Mouse (Mus musculus): ENCODE data around the gene Apol7a. TPM values are rescaled to one million over a fixed set of nuclear protein-coding genes. Genes with fewer than 3 reads are reported as not detected.

Gene Apol7a
- polyA plus RNA-seq, 1 experiment from 2014 or later: not detected

- no peaks in the 10 kb centered on the region for H3K4me1 ChIP-seq (ENCODE audit: control insufficient read depth, insufficient read depth, low read length)
- no peak overlapping the region for H3K9ac ChIP-seq (replicated peaks; ENCODE audit: low read depth, low read length)
- no peak overlapping the region for H3K4me2 ChIP-seq (ENCODE audit: low read depth, low read length)
- no peak overlapping the region for H3K27ac ChIP-seq (ENCODE audit: low read depth, low read length)
- WGBS: 83% methylated on average over 6 of the region's 6 CpGs
- no peak for ATAC-seq (ENCODE audit: low read depth)
- H3K36me3 ChIP-seq (ENCODE audit: control insufficient read depth, insufficient read depth, low read length): no peaks in the 10 kb centered on the region
- no peaks in the 10 kb centered on the region for H3K27me3 ChIP-seq (ENCODE audit: control insufficient read depth, insufficient read depth, low read length)
- no peak overlapping the region for H3K4me3 ChIP-seq (ENCODE audit: low read depth, low read length)
- H3K9me3 ChIP-seq (ENCODE audit: control insufficient read depth, low read length): no peaks in the 10 kb centered on the region
Observed at GRCm38 (mm10) chr15:77381481-77381880, 17.4 kb downstream of the Apol7a start.

- ATAC-seq (ENCODE audit: low read depth): no peak
- no peak overlapping the region for H3K9ac ChIP-seq (replicated peaks; ENCODE audit: low read depth, low read length)
- H3K4me2 ChIP-seq (ENCODE audit: low read depth, low read length): no peak overlapping the region
- no peaks in the 10 kb centered on the region for H3K27me3 ChIP-seq (ENCODE audit: control insufficient read depth, insufficient read depth, low read length)
- H3K4me1 ChIP-seq (ENCODE audit: control insufficient read depth, insufficient read depth, low read length): no peaks in the 10 kb centered on the region
- no peaks in the 10 kb centered on the region for H3K9me3 ChIP-seq (ENCODE audit: control insufficient read depth, low read length)
- no peaks in the 10 kb centered on the region for H3K36me3 ChIP-seq (ENCODE audit: control insufficient read depth, insufficient read depth, low read length)
- no peak overlapping the region for H3K4me3 ChIP-seq (ENCODE audit: low read depth, low read length)
- WGBS: 53% methylated on average over 4 of the region's 4 CpGs
- H3K27ac ChIP-seq (ENCODE audit: low read depth, low read length): no peak overlapping the region
Observed at GRCm38 (mm10) chr15:77379921-77380320, 19.0 kb downstream of the Apol7a start.

DNA sequence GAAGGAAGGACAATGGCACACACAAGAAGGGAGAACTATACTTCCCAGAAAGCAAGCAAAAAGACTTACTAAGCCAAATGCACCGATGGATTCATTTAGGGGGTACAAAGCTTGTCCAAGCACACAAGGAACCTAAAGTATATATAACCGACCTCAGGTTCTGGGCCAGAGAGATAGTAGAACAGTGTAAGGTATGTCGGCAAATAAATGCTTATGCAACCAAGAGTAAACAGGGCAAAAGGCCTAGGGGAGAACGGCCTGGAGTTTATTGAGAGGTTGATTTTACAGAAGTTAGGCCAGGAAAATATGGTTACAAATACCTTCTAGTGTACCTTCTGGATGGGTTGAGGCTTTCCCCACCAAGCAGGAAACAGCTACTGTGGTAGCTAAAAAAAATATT is 21.5 kb downstream of the Apol7a start:
- no peaks in the 10 kb centered on the region for H3K9me3 ChIP-seq (ENCODE audit: control insufficient read depth, low read length)
- H3K27me3 ChIP-seq (ENCODE audit: control insufficient read depth, insufficient read depth, low read length): no peaks in the 10 kb centered on the region
- no peaks in the 10 kb centered on the region for H3K4me1 ChIP-seq (ENCODE audit: control insufficient read depth, insufficient read depth, low read length)
- no peak for ATAC-seq (ENCODE audit: low read depth)
- H3K4me3 ChIP-seq (ENCODE audit: low read depth, low read length): no peak overlapping the region
- no peak overlapping the region for H3K27ac ChIP-seq (ENCODE audit: low read depth, low read length)
- WGBS: 95% methylated on average over 4 of the region's 4 CpGs
- H3K9ac ChIP-seq (replicated peaks; ENCODE audit: low read depth, low read length): no peak overlapping the region
- no peaks in the 10 kb centered on the region for H3K36me3 ChIP-seq (ENCODE audit: control insufficient read depth, insufficient read depth, low read length)
- H3K4me2 ChIP-seq (ENCODE audit: low read depth, low read length): no peak overlapping the region

GRCm38 (mm10) chr15:77376920-77377319 is 22.0 kb downstream of the Apol7a start:
- 78% methylated on average over 7 of the region's 7 CpGs for WGBS

GRCm38 (mm10) chr15:77370588-77370987 is 28.3 kb downstream of the Apol7a start:
- no peaks in the 10 kb centered on the region for H3K36me3 ChIP-seq (ENCODE audit: control insufficient read depth, insufficient read depth, low read length)
- H3K9ac ChIP-seq (replicated peaks; ENCODE audit: low read depth, low read length): no peak overlapping the region
- H3K4me2 ChIP-seq (ENCODE audit: low read depth, low read length): no peak overlapping the region
- H3K9me3 ChIP-seq (ENCODE audit: control insufficient read depth, low read length): no peaks in the 10 kb centered on the region
- 89% methylated on average over 8 of the region's 8 CpGs for WGBS
- H3K27ac ChIP-seq (ENCODE audit: low read depth, low read length): no peak overlapping the region
- no peaks in the 10 kb centered on the region for H3K27me3 ChIP-seq (ENCODE audit: control insufficient read depth, insufficient read depth, low read length)
- 0 out of 2 replicates have a peak, but pooled peaks cover 5% of the 10 kb centered on the region for H3K4me1 ChIP-seq (ENCODE audit: control insufficient read depth, insufficient read depth, low read length)
- no peak overlapping the region for H3K4me3 ChIP-seq (ENCODE audit: low read depth, low read length)
- no peak for ATAC-seq (ENCODE audit: low read depth)

More at GRCm38 (mm10) chr15:77376920-77377319, 22.0 kb downstream of the Apol7a start:
- Histone ChIP-seq H3K9ac (replicated peaks; ENCODE audit: low read depth, low read length) (no peak overlapping the region), H3K36me3 (ENCODE audit: control insufficient read depth, insufficient read depth, low read length) (no peaks in the 10 kb centered on the region), H3K4me2 (ENCODE audit: low read depth, low read length) (no peak overlapping the region), H3K4me3 (ENCODE audit: low read depth, low read length) (no peak overlapping the region), H3K27me3 (ENCODE audit: control insufficient read depth, insufficient read depth, low read length) (no peaks in the 10 kb centered on the region), H3K4me1 (ENCODE audit: control insufficient read depth, insufficient read depth, low read length) (no peaks in the 10 kb centered on the region), H3K27ac (ENCODE audit: low read depth, low read length) (no peak overlapping the region), H3K9me3 (ENCODE audit: control insufficient read depth, low read length) (no peaks in the 10 kb centered on the region)
- no peak for ATAC-seq (ENCODE audit: low read depth)

DNA sequence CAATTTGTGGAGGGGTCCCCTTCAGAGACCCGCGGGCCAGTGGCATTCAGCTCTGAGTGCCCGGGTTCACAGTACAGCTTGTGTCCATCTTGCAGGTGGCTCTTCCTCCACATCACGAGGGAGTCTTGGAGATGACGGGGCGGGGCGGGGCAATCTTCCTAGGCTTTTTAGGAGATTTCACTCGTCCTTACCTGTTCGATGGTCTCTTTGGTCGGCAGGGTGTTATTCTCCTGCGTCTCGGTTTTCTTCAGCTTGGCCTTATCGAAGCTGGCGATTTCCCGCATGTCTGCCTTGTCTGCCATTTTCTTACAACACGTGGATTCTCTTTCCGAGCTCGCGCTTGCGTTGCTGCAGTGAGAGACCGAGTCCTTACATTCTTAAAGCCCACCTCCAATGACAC is 28.9 kb downstream of the Apol7a start:
- 94% methylated on average over 21 of the region's 21 CpGs for WGBS
- H3K9me3 ChIP-seq (ENCODE audit: control insufficient read depth, low read length): no peaks in the 10 kb centered on the region
- H3K4me1 ChIP-seq (ENCODE audit: control insufficient read depth, insufficient read depth, low read length): 0 out of 2 replicates have a peak, but pooled peaks cover 5% of the 10 kb centered on the region
- H3K9ac ChIP-seq (replicated peaks; ENCODE audit: low read depth, low read length): no peak overlapping the region
- no peak overlapping the region for H3K4me3 ChIP-seq (ENCODE audit: low read depth, low read length)
- ATAC-seq (ENCODE audit: low read depth): no peak
- H3K36me3 ChIP-seq (ENCODE audit: control insufficient read depth, insufficient read depth, low read length): no peaks in the 10 kb centered on the region
- H3K4me2 ChIP-seq (ENCODE audit: low read depth, low read length): no peak overlapping the region
- no peaks in the 10 kb centered on the region for H3K27me3 ChIP-seq (ENCODE audit: control insufficient read depth, insufficient read depth, low read length)
- no peak overlapping the region for H3K27ac ChIP-seq (ENCODE audit: low read depth, low read length)

DNA sequence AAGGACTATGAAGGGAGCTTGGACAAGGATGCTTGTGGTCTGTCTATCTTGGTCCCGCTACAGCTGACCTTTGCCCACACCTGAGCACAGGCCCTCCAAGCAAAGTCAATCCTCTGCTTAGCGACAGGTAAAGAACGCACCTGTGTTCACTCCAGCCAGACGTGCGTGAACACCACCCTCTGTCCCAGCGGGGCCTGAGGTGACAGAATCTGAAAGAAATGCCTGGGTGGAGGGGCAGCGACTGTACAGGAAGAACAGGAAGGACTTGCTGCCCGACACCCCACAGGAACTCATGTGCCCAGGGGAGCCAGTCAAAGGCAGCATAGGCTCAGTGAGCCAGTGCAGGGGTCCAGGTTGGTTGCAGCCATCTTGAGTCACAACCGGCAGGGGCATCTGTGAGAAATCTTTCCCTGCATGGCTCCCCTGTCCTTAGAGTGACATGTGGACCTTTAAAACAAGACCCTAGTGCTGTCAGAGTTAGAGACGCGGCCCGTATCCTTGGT is 30.0 kb downstream of the Apol7a start:
- no peak overlapping the region for H3K27ac ChIP-seq (ENCODE audit: low read depth, low read length)
- 0 out of 2 replicates have a peak, but pooled peaks cover 5% of the 10 kb centered on the region for H3K4me1 ChIP-seq (ENCODE audit: control insufficient read depth, insufficient read depth, low read length)
- no peak overlapping the region for H3K9ac ChIP-seq (replicated peaks; ENCODE audit: low read depth, low read length)
- no peak overlapping the region for H3K4me3 ChIP-seq (ENCODE audit: low read depth, low read length)
- H3K9me3 ChIP-seq (ENCODE audit: control insufficient read depth, low read length): no peaks in the 10 kb centered on the region
- WGBS: 90% methylated on average over 12 of the region's 12 CpGs
- ATAC-seq (ENCODE audit: low read depth): no peak
- no peaks in the 10 kb centered on the region for H3K36me3 ChIP-seq (ENCODE audit: control insufficient read depth, insufficient read depth, low read length)
- no peak overlapping the region for H3K4me2 ChIP-seq (ENCODE audit: low read depth, low read length)
- H3K27me3 ChIP-seq (ENCODE audit: control insufficient read depth, insufficient read depth, low read length): no peaks in the 10 kb centered on the region

DNA sequence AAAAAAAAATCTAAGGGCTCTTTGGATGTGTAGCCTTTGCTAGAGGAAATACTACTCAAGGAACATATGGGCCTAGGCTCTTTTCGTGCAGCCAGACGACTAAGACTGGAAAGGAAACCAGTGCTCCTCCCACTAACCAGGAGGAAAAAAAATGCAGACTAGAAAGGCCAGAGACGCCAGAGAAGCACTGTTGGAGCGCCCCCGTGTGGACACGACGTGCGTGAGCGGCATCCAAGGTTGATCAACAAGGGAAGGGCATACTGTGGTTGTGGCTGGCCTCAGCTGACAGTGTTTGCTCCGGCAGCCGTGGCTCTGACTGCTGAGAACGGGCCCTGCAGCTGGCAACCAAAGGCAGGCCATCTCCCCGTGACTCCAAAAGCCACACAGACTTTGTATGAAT is 30.8 kb downstream of the Apol7a start:
- H3K4me2 ChIP-seq (ENCODE audit: low read depth, low read length): 0 out of 2 replicates have a peak overlapping the region, but pooled peaks have one; percentile 0
- H3K9ac ChIP-seq (replicated peaks; ENCODE audit: low read depth, low read length): no peak overlapping the region
- peak overlapping the region; percentile 31 for H3K27ac ChIP-seq (ENCODE audit: low read depth, low read length)
- H3K4me1 ChIP-seq (ENCODE audit: control insufficient read depth, insufficient read depth, low read length): 0 out of 2 replicates have a peak, but pooled peaks cover 5% of the 10 kb centered on the region
- H3K36me3 ChIP-seq (ENCODE audit: control insufficient read depth, insufficient read depth, low read length): no peaks in the 10 kb centered on the region
- H3K27me3 ChIP-seq (ENCODE audit: control insufficient read depth, insufficient read depth, low read length): no peaks in the 10 kb centered on the region
- H3K9me3 ChIP-seq (ENCODE audit: control insufficient read depth, low read length): no peaks in the 10 kb centered on the region
- peak; percentile 56 for ATAC-seq (ENCODE audit: low read depth)
- WGBS: under 1% methylated on average over 13 of the region's 13 CpGs
- no peak overlapping the region for H3K4me3 ChIP-seq (ENCODE audit: low read depth, low read length)

DNA sequence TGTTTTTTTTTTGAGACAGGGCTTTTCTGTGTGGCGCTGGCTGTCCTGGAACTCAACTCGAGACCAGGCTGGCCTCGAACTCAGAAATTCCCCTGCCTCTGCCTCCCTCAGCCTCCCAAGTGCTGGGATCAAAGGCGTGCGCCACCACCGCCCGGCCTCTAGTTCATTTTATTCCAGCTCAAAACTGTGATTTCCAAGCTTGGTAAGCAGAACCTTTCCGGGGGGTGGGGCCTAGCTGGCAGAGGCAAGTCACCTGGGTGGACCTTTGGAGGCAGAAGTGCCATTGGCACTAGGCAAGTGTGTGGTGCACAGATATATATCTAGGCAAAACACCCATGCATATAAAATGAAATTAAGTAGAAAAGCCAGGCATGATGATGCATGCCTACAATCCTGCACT is 31.4 kb downstream of the Apol7a start:
- Histone ChIP-seq H3K4me3 (ENCODE audit: low read depth, low read length) (no peak overlapping the region), H3K4me2 (ENCODE audit: low read depth, low read length) (no peak overlapping the region; the same call in 1 of the 2 replicates), H3K9me3 (ENCODE audit: control insufficient read depth, low read length) (no peaks in the 10 kb centered on the region), H3K4me1 (ENCODE audit: control insufficient read depth, insufficient read depth, low read length) (0 out of 2 replicates have a peak, but pooled peaks cover 5% of the 10 kb centered on the region), H3K9ac (replicated peaks; ENCODE audit: low read depth, low read length) (no peak overlapping the region), H3K36me3 (ENCODE audit: control insufficient read depth, insufficient read depth, low read length) (no peaks in the 10 kb centered on the region), H3K27me3 (ENCODE audit: control insufficient read depth, insufficient read depth, low read length) (no peaks in the 10 kb centered on the region), H3K27ac (ENCODE audit: low read depth, low read length) (peak overlapping the region; percentile 31; the same call in 1 of the 2 replicates)
- no peak for ATAC-seq (ENCODE audit: low read depth)
- 46% methylated on average over 8 of the region's 8 CpGs for WGBS
